Mouse (Mus musculus) brain, embryonic 14.5 days (tissue): ENCODE measurements at regions not wholly inside any gene's neighbourhood (a gene's known extent, or its start where the extent isn't known, plus 50 kb on each side); places are given as distances from the start of the nearest gene placed in this dataset.
"Not testable (repeated sequence)": the region's sequence is repeated elsewhere in the genome, so short reads cannot be mapped to it uniquely, and the experiment has no call there.

Experiments used
- DNase-seq: peaks from one replicate; pipeline ENCODE4 v3.0.0-alpha.2; 2011; ENCODE audit warnings: low read depth
- CTCF ChIP-seq: fragments of 200-500 bp; IDR thresholded peaks from 2 replicates; pipeline ENCODE4 v1.5.1; 2012; ENCODE audit warnings: inconsistent platforms, mild to moderate bottlenecking, moderate library complexity, borderline replicate concordance; ENCODE audit not compliant: insufficient read depth, insufficient read length; ENCODE audit errors: extremely low read depth
- POLR2A ChIP-seq: fragments of 200-500 bp; IDR thresholded peaks from 2 replicates; pipeline ENCODE4 v1.6.1; 2012; ENCODE audit warnings: mild to moderate bottlenecking, inconsistent platforms, borderline replicate concordance; ENCODE audit not compliant: poor library complexity, insufficient read depth, insufficient read length, severe bottlenecking; ENCODE audit errors: extremely low read depth

DNA sequence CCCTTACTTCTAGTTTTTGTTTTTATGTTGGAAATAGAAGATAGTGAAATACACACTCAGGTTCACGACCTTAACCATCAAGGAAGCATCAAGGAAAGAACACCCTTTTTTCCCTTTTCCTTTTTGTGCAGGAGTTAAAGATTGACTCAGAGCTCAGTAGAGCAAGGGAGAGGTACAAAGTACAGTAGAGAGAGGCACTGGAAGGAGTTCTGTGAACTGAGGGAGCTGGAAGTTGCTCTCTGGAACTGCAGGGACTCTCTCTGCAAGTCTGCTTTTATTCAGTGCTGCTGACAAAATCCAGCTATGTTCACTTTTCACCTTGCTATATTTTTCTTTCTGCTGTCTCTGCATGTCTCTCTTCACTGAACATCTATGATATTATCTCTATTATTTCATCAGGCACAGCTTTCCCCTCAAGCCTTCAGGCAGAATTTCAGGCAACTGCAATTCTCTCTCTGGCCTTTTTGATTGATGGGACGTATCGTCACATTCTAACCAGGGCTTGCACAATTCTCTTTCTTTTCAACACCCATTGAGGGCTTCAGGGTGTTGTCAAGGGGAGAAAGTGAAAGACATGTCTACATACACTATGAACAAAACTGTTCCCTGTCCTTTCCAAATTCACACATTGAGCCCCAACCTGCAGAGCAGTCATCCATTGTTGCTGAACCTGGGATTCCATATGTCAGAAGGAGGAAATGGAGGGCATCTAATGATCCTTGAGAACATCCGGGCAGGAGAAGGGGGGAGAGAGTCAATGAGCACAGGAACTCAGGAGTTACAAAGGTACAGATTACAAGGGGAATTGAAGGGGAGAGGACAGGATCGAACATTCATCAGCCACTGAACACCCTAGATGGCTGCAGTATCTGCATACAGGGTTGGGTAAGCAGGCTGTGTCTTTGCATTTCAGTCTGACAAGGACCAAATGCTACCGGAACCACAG is 228.9 kb downstream of the Kif20b start:
- TF ChIP-seq POLR2A (no peak), CTCF (no peak)
- DNase-seq, result no peak

DNA sequence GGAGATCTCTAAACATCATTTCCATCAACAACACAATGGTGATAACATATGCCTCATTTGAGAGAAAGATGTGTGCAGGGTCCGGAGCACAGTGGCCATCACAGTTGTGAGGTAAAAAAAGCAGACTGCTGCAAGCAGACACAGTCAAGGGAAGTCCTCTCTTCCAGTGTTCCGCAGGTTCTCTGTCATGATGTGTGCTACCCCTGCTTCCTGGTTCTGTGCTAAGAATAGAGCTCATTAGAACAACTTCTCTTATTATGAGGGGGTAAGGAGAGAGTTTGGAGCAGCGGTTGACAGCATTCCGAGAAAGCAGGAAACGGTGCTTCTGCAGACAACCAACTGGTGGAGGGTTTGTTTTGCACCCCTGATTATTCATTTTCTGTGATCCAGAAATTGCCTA is 229.7 kb downstream of the Kif20b start:
- TF ChIP-seq POLR2A, result no peak
- no peak for TF ChIP-seq CTCF
- no peak for DNase-seq

DNA sequence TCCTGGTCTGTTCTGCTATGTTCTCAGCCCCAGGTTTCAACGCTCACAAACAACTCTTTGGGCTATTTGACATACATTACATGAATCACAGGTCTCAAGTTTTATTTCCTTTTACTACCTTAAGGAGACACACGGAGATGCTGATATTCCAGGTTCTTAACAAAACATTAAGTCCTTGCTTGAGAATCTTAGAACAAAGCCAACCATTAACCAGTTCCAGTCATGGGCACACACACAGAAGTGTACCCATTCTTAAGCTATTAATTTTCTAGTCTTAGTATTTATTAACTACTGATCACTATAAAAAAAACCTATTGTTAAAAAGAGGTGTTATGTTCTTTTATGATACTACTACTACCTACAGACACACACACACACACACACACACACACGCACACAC is 235.7 kb downstream of the Kif20b start:
- DNase-seq, result no peak
- TF ChIP-seq CTCF (no peak), POLR2A (no peak)

DNA sequence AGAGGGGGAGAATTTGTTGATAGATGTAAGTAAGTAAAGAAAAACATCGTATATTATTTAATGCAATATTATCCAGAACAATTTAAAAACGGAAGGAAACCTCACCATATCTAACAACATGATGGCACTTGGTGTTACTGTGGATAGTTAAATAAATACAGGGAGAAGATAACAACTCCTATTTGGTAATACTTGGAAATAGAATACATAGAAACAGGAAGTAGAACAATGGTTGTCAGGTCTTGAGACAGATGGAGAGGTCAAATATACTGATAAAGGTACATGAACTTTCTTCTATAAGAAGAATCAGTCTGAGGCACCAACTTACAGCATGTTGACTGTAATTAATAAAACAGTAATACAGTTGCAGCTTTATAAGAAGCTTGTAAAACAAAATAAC is 242.6 kb downstream of the Kif20b start:
- DNase-seq, result no peak
- TF ChIP-seq CTCF (no peak), POLR2A (no peak)

DNA sequence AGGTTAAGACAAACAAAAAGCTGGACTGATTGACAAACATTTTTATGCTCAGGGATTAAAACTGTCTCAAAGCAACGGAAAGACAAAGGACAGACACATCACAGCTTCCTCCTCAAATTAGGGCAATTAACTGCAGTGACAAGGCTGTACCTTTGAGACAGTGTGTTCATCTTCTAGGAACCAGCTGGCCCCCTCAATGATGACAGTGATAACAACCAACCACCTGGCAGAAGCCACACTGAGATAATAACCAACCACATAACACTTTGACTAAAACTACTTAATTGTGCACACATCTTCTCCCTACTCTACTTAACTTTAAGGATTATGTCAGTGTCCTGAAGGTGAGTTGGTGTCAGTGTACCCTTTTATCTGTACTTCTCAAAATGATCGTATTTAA is 248.4 kb downstream of the Kif20b start:
- TF ChIP-seq CTCF (no peak), POLR2A (no peak)
- no peak for DNase-seq

DNA sequence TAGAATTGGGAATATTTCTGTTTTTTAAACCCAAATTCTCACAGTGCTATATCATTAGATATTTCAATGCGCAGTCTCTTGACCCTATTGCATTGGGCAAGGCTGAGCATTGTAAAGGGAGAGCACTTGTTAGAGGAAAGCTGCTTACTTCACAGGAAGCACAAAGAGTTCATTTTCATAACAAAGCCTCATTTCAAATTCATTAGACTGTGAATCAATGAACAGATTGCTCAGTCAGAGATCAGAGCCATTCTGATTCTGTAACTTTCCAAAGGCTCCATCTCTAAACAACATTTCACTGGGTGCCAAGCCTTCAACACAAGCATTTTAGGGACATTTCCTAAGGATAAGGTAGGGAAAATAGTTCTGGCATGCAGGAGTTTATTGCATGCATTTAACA is 257.9 kb downstream of the Kif20b start:
- peak; percentile 41 for DNase-seq
- TF ChIP-seq POLR2A, result no peak
- TF ChIP-seq CTCF, result no peak

DNA sequence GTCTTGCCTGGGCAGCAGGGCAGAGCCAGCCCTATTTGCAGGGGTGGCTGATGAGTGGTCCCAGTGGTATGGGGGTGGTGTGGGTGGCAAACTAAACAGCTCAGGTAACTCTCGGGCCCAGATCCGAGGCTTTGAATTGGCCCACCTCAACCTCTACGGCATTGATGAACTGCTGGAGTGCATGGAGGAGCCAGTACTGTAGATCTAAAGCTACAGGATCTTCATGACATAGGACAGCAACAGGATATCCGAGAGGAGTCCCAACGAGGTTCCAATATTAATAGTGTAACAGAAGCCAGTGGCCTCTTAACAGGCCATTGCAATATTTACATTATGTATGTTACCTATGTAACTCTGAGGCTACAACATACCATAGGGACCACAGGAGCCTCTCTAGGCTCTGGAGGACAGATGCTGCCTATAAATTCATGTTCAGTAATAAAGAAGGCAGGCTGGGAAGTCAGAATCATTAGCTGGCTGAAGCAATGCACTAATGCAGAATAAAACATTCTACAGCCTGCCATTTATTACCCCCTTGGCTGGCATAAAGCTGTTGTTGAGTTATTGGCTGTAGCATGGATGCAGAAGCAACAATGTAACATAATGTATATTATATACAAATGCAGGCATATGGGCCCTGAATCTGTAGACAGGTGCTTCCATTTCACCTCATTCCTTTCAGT is 283.5 kb downstream of the Kif20b start:
- no peak for TF ChIP-seq POLR2A
- TF ChIP-seq CTCF, result no peak
- DNase-seq, result no peak

DNA sequence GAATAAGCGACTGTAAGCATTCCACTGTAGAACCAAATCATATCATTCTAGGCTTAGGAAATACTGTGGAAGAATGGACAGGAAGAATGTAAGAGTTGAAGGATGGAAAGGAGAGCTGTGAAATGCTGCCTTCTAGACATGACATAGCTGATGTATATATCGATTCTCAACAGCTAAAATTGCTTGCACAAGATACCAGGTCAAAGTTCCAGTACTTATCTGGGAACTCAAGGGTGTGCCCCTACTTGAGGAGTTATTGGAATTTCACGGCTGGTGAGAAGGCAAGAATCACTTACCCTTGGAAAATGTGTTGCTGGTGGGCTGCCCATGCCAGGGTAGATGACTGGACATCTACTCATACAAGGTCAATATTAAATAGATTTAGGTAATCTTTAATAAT is 322.0 kb downstream of the Kif20b start:
- TF ChIP-seq CTCF, result no peak
- TF ChIP-seq POLR2A, result no peak
- no peak for DNase-seq

DNA sequence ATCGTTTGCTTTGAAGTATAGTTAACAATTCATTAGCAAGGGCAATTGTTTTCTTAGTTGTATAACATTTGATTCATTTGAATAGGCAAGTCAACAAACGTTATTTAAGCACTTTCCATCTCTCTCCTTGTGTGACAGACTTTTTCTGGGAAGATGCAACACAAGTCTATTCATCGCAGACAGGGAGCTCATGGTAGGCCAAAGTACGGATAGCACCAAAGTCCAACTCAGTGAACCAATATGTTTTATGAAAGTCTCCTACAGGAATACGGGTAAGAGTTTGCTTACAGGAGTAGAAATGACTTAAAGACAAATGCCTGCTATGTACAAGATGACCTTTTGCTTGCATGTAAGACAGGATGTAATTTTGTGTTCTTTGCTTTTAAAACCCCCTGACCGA is 325.4 kb downstream of the Kif20b start:
- no peak for DNase-seq

DNA sequence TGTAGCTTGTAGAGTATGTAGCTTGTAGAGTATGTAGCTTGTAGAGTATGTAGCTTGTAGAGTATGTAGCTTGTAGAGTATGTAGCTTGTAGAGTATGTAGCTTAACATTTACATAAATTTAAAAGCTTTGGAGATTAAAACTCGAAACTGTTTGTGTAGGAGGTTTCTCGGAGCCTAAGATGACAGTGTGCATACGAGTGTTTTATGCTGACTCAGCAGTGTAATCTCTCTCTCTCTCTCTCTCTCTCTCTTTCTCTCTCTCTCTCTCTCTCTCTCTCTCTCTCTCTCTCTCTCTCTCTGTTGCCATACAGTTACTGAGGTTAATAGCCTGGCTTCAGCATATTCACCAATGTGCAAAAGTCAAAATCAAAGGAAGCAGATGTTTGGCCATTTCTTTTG is 336.5 kb downstream of the Kif20b start:
- DNase-seq, result not testable (repeated sequence)

More for the DNA sequence above, 325.4 kb downstream of the Kif20b start:
- no peak for TF ChIP-seq CTCF
- no peak for TF ChIP-seq POLR2A

DNA sequence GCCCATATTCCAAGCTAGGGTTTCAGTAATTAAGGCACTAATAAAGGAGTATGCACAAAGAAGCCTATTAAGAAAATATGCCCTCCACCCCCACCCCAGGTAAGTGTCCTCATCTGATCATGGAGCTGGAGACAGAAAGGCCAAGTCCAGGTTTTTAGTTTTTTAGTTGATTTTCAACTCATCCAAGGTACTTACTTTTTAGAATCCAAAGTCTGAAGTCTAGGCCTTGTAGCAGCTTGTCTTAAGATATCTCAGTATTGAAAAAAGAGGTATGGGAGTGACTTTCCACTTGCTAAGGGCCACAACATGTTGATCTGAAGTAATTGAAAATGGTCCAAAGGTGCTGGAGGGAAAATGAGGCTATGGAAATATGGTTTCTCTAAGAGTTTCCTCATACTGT is 340.9 kb downstream of the Kif20b start:
- TF ChIP-seq CTCF, result no peak
- no peak for TF ChIP-seq POLR2A

DNA sequence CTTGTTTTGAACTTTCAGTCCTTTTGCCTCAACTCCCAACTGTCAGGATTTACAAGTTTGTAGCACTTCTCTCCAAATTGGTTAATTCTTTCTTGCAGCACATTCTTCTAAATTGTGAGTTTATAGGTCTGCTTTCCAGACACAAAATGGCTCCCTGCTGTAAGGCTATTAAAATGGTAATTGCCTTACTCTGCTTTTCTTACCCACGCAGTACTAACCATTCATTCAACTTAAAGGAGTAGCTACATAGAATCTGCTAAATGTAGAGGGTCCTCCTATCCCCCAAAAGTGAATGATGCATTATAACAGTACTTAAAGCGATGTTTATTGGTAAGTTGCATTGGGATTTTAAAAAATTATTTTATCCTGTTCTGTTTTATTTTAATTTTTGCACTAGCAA is 356.2 kb downstream of the Kif20b start:
- no peak for TF ChIP-seq POLR2A
- no peak for TF ChIP-seq CTCF
- DNase-seq, result peak; percentile 29

More for the DNA sequence above, 340.9 kb downstream of the Kif20b start:
- DNase-seq, result no peak

DNA sequence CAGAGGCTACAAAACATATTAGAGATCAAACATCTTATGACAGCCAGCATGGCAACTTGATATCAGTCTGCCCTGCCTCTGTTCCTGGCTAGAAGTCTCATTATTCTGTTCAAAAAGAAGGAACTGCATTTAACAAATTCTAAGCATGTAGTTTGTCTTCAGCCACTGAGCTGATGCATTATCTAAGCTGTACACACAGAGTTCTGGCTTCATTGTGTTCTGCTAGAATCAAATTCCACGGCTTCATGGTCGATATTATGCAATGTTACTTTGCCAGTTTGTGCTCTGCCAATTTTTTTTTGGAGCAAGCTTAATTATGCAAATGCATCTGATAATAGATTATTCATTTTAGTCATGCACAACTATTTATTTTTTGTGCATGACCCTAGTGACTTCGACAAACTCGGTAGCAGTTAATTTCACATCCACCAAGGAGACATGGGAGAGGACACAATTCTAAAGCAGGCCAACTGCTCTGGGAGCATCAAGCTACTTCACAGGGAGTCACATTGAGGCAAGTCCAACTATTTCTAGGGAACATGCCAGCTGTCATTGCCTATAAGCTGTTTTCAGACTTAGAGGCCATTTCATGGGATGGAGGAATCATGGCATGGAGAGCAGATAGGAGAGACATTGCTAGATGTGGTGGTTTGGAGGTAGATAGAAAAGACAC is 360.8 kb downstream of the Kif20b start:
- peak; percentile 20 for DNase-seq
- no peak for TF ChIP-seq CTCF
- no peak for TF ChIP-seq POLR2A
